Mouse (Mus musculus): ENCODE data around the gene Wnt2b. TPM values are rescaled to one million over a fixed set of nuclear protein-coding genes. Genes with fewer than 3 reads are reported as not detected.

Gene Wnt2b
- polyA plus RNA-seq, 1 experiment from 2014 or later, result 2.1 TPM

DNA sequence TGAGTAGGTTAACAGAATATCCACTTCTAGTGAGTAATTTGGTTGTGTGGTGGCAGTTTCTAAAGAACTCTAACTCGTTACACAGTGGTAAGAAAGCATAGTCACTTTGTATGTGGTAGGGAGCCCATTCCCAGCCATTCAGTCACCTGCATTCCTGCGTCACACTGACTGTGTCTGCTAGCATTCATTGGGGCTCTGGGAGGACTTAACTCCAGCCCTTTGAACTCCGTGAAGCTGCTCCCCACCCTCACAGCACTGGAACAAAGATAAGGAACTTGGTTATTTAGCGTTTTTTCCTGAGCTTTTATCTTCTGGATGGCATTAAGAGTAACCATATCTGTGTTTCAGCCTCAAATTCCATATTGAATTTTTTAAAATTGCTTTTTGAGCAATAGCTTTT lies 23.4 kb downstream of the Wnt2b start:
- 47% methylated on average over 4 of the region's 4 CpGs for WGBS
- Histone ChIP-seq H3K4me2 (replicated peaks; ENCODE audit: low read depth, low read length) (no peak overlapping the region), H3K27me3 (ENCODE audit: control insufficient read depth, insufficient read depth, low read length) (no peaks in the 10 kb centered on the region), H3K4me1 (replicated peaks; ENCODE audit: control insufficient read depth, insufficient read depth, low read length) (no peaks in the 10 kb centered on the region), H3K9me3 (ENCODE audit: control insufficient read depth, low read length) (no peaks in the 10 kb centered on the region), H3K27ac (ENCODE audit: low read depth, low read length) (no peak overlapping the region), H3K4me3 (ENCODE audit: low read depth, low read length) (no peak overlapping the region), H3K36me3 (ENCODE audit: control insufficient read depth, insufficient read depth, low read length) (no peaks in the 10 kb centered on the region), H3K9ac (ENCODE audit: low read depth, low read length) (no peak overlapping the region)
- ATAC-seq (ENCODE audit: low FRiP score) (no peak), DNase-seq (ENCODE audit: low spot score) (no peak)

DNA sequence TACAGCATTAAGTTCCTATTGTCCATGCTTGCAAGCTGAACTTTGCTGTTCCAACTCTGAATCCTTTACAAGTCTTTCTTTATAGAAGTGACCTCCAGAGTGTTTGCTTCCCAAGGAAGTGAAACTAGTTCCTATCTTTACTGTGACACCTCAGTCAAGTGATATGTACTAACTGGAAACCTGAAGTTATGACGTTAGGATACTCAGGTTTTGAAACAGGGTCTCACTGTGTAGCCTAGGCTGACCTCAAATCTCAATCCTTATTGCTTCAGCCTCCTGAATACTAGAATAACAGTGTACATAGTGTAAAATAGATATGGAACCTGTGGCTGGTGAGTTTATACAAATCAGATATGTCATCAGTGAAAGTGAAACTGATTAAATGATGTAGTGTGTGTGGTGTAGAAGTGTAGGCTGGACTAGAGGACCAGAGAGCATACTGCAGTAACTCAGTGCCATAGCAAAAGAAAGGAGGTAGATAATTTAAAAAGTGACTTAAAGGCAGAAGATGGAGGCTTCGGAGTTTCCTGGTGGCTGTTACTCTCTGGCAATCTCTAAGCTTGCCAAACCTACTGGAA lies 23.9 kb downstream of the Wnt2b start:
- Histone ChIP-seq H3K9ac (ENCODE audit: low read depth, low read length) (no peak overlapping the region), H3K27me3 (ENCODE audit: control insufficient read depth, insufficient read depth, low read length) (no peaks in the 10 kb centered on the region), H3K4me2 (replicated peaks; ENCODE audit: low read depth, low read length) (no peak overlapping the region), H3K4me1 (replicated peaks; ENCODE audit: control insufficient read depth, insufficient read depth, low read length) (no peaks in the 10 kb centered on the region), H3K4me3 (ENCODE audit: low read depth, low read length) (no peak overlapping the region), H3K9me3 (ENCODE audit: control insufficient read depth, low read length) (no peaks in the 10 kb centered on the region), H3K36me3 (ENCODE audit: control insufficient read depth, insufficient read depth, low read length) (no peaks in the 10 kb centered on the region), H3K27ac (ENCODE audit: low read depth, low read length) (no peak overlapping the region)
- no peak for ATAC-seq (ENCODE audit: low FRiP score)
- DNase-seq (ENCODE audit: low spot score), result no peak
- WGBS, result 95% methylated on average over 2 of the region's 2 CpGs

DNA sequence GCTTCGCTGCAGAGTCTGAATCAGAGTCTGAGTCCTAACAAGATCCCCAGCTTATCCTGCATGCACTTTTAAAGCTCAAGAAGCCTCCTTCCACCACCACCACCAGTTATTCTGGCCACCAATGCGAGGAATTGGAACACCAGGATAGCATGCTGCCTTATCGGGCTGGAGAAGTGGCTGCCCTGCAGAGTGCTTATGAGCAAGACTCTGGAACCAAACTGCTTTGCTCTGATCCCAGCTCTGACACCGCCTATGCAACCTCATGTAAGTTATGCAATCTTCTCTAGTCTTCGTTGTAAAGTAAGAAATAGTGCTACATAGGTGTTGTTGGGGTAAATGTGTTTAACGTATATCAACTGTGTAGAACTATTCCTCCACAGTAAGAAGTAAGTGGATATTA lies 32.3 kb downstream of the Wnt2b start:
- Histone ChIP-seq H3K27ac (ENCODE audit: low read depth, low read length) (no peak overlapping the region), H3K4me2 (replicated peaks; ENCODE audit: low read depth, low read length) (no peak overlapping the region), H3K9ac (ENCODE audit: low read depth, low read length) (no peak overlapping the region), H3K4me3 (ENCODE audit: low read depth, low read length) (no peak overlapping the region), H3K9me3 (ENCODE audit: control insufficient read depth, low read length) (no peaks in the 10 kb centered on the region), H3K4me1 (replicated peaks; ENCODE audit: control insufficient read depth, insufficient read depth, low read length) (no peaks in the 10 kb centered on the region), H3K27me3 (ENCODE audit: control insufficient read depth, insufficient read depth, low read length) (no peaks in the 10 kb centered on the region), H3K36me3 (ENCODE audit: control insufficient read depth, insufficient read depth, low read length) (0 out of 2 replicates have a peak, but pooled peaks cover 3% of the 10 kb centered on the region)
- ATAC-seq (ENCODE audit: low FRiP score), result no peak
- 94% methylated on average over 6 of the region's 6 CpGs for WGBS
- no peak for DNase-seq (ENCODE audit: low spot score)

DNA sequence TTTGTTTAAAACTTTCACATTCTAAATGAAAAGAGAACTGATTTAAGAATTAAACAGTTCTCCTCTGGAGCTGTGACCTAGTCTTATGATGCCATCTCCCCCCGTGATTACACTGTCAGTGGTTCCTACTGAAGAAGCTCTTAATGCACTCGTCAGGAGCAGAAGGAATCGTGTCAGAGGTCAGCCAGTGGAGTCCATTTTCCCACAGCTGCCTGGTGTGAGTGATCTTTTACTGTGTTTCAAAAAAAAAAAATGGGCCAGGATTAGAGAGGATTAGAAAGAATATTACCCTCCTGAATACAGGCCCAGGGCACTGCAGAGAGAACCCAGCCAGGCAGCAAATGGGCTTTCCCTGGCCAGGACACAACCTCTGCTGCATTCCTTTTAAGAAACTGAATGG lies 46.7 kb downstream of the Wnt2b start:
- no peak overlapping the region for H3K4me2 ChIP-seq (replicated peaks; ENCODE audit: low read depth, low read length)
- H3K27ac ChIP-seq (ENCODE audit: low read depth, low read length), result no peak overlapping the region
- H3K9ac ChIP-seq (ENCODE audit: low read depth, low read length), result no peak overlapping the region
- H3K4me1 ChIP-seq (replicated peaks; ENCODE audit: control insufficient read depth, insufficient read depth, low read length), result no peaks in the 10 kb centered on the region
- no peak overlapping the region for H3K4me3 ChIP-seq (ENCODE audit: low read depth, low read length)
- ATAC-seq (ENCODE audit: low FRiP score), result no peak
- H3K27me3 ChIP-seq (ENCODE audit: control insufficient read depth, insufficient read depth, low read length), result no peaks in the 10 kb centered on the region
- DNase-seq (ENCODE audit: low spot score), result no peak
- 36% methylated on average over 3 of the region's 3 CpGs for WGBS
- H3K9me3 ChIP-seq (ENCODE audit: control insufficient read depth, low read length), result no peaks in the 10 kb centered on the region
- H3K36me3 ChIP-seq (ENCODE audit: control insufficient read depth, insufficient read depth, low read length), result no peaks in the 10 kb centered on the region

DNA sequence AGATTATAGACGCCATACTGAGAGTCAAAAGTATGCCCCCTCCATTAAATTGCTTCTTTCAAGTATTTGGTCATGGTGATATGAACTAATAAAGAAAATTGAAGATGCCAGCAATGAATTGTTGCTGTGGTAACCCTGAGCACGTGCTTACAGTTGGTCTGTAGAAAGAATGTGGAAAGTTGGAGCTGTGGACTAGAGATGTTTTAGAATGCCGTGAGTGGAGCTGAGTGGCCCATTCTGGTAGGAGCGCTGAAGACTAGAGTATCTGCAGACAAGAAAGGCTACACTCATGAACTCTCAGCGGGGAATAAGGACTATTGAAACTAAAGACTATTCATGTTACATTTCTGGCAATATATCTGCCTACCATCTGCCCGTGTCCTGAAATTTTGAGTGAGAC lies 52.5 kb downstream of the Wnt2b start:
- ATAC-seq (ENCODE audit: low FRiP score), result no peak

DNA sequence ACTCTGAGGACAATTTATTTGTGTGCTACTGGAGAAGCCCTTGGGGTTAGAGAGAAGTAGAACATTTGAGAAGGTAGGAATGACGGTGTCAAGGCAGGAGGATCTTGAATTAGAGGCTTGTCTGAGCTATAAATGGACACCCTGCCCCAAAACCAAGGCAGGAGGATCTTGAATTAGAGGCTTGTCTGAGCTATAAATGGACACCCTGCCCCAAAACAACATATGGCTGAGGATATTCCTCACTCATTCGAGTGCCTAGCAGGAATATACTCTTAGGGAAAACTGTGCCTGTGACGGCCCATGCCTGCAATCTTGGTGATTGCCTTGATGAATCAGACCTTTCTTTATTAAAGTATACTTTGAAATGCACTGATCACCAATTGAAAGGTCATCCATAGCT lies 55.7 kb downstream of the Wnt2b start:
- Histone ChIP-seq H3K4me2 (replicated peaks; ENCODE audit: low read depth, low read length) (no peak overlapping the region), H3K4me1 (replicated peaks; ENCODE audit: control insufficient read depth, insufficient read depth, low read length) (no peaks in the 10 kb centered on the region), H3K27me3 (ENCODE audit: control insufficient read depth, insufficient read depth, low read length) (no peaks in the 10 kb centered on the region), H3K36me3 (ENCODE audit: control insufficient read depth, insufficient read depth, low read length) (no peaks in the 10 kb centered on the region), H3K9ac (ENCODE audit: low read depth, low read length) (no peak overlapping the region), H3K9me3 (ENCODE audit: control insufficient read depth, low read length) (no peaks in the 10 kb centered on the region), H3K27ac (ENCODE audit: low read depth, low read length) (no peak overlapping the region), H3K4me3 (ENCODE audit: low read depth, low read length) (no peak overlapping the region)
- DNase-seq (ENCODE audit: low spot score) (no peak), ATAC-seq (ENCODE audit: low FRiP score) (no peak)
- WGBS, result 90% methylated on average over 3 of the region's 3 CpGs

More for the DNA sequence above, 52.5 kb downstream of the Wnt2b start:
- Histone ChIP-seq H3K4me2 (replicated peaks; ENCODE audit: low read depth, low read length) (no peak overlapping the region), H3K36me3 (ENCODE audit: control insufficient read depth, insufficient read depth, low read length) (no peaks in the 10 kb centered on the region), H3K4me3 (ENCODE audit: low read depth, low read length) (no peak overlapping the region), H3K27me3 (ENCODE audit: control insufficient read depth, insufficient read depth, low read length) (no peaks in the 10 kb centered on the region), H3K9ac (ENCODE audit: low read depth, low read length) (no peak overlapping the region), H3K27ac (ENCODE audit: low read depth, low read length) (no peak overlapping the region), H3K4me1 (replicated peaks; ENCODE audit: control insufficient read depth, insufficient read depth, low read length) (no peaks in the 10 kb centered on the region), H3K9me3 (ENCODE audit: control insufficient read depth, low read length) (no peaks in the 10 kb centered on the region)
- no peak for DNase-seq (ENCODE audit: low spot score)
- 87% methylated on average over 6 of the region's 6 CpGs for WGBS

DNA sequence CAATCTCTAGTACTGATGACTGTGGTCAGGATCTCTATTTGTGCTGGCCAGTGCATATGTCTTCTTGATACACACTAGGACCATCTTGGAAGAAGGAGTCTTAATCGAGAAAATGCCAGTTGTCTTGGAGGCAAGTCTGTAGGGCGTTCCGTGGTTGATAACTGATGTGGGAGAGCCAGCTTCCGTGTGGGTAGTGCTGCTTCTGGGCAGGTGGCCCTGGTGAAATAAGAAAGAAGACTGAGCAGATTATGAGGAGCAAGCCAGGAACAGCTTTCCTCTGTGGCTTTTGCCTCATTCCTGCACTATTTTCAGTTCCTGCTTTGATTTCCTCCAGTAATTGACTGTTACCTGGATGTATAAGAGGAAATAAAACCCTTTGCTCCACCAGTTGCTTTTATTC lies 56.3 kb downstream of the Wnt2b start:
- Histone ChIP-seq H3K9me3 (ENCODE audit: control insufficient read depth, low read length) (no peaks in the 10 kb centered on the region), H3K4me2 (replicated peaks; ENCODE audit: low read depth, low read length) (no peak overlapping the region), H3K36me3 (ENCODE audit: control insufficient read depth, insufficient read depth, low read length) (no peaks in the 10 kb centered on the region), H3K27ac (ENCODE audit: low read depth, low read length) (no peak overlapping the region), H3K9ac (ENCODE audit: low read depth, low read length) (no peak overlapping the region), H3K4me1 (replicated peaks; ENCODE audit: control insufficient read depth, insufficient read depth, low read length) (no peaks in the 10 kb centered on the region), H3K4me3 (ENCODE audit: low read depth, low read length) (no peak overlapping the region), H3K27me3 (ENCODE audit: control insufficient read depth, insufficient read depth, low read length) (no peaks in the 10 kb centered on the region)
- WGBS, result 91% methylated on average over 4 of the region's 4 CpGs
- ATAC-seq (ENCODE audit: low FRiP score), result no peak
- no peak for DNase-seq (ENCODE audit: low spot score)

DNA sequence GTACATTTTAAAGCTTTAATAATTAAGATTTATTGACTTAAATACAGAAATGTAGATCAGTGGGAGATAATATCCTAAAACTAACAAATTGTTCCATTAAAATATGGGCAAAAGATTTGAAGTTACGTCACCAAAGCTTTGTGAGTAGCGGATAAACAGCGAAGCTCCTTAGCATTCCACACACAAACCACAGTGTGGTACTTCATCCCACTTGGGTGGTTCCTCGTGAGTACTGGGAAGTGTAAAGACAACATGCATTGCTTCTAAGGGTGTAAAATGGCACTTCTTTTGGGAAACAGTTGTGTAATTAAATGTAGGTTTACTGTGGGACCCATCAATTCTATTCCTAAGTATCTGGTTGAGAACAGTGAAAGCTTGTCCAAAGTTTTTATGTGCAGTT lies 60.6 kb downstream of the Wnt2b start:
- no peaks in the 10 kb centered on the region for H3K9me3 ChIP-seq (ENCODE audit: control insufficient read depth, low read length)
- H3K4me1 ChIP-seq (replicated peaks; ENCODE audit: control insufficient read depth, insufficient read depth, low read length), result no peaks in the 10 kb centered on the region
- H3K4me3 ChIP-seq (ENCODE audit: low read depth, low read length), result no peak overlapping the region
- no peak overlapping the region for H3K4me2 ChIP-seq (replicated peaks; ENCODE audit: low read depth, low read length)
- no peak overlapping the region for H3K27ac ChIP-seq (ENCODE audit: low read depth, low read length)
- WGBS, result 93% methylated on average over 4 of the region's 4 CpGs
- no peaks in the 10 kb centered on the region for H3K27me3 ChIP-seq (ENCODE audit: control insufficient read depth, insufficient read depth, low read length)
- DNase-seq (ENCODE audit: low spot score), result no peak
- H3K9ac ChIP-seq (ENCODE audit: low read depth, low read length), result no peak overlapping the region
- 0 out of 2 replicates have a peak, but pooled peaks cover 2% of the 10 kb centered on the region for H3K36me3 ChIP-seq (ENCODE audit: control insufficient read depth, insufficient read depth, low read length)
- no peak for ATAC-seq (ENCODE audit: low FRiP score)

DNA sequence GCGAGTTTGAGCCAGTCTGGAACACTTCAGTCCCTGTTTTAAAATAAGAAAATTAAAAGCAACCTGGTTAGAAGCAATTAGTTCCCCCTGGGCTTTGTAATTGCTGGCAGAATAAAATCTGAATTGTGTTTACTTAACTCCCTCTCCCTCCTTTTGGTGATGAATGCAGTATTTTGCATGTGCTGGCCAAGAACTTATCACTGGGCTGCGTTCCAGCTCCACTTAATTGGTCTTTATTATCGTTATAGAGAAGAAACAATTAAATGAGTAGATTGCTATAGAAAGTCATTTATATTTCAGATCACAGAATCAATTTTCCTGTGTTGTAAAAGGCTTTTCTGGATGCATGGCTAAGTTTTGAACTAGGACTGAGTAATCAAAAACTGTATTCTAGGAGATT lies 65.6 kb downstream of the Wnt2b start:
- H3K36me3 ChIP-seq (ENCODE audit: control insufficient read depth, insufficient read depth, low read length), result 0 out of 2 replicates have a peak, but pooled peaks cover 4% of the 10 kb centered on the region
- no peak overlapping the region for H3K27ac ChIP-seq (ENCODE audit: low read depth, low read length)
- no peaks in the 10 kb centered on the region for H3K9me3 ChIP-seq (ENCODE audit: control insufficient read depth, low read length)
- no peaks in the 10 kb centered on the region for H3K4me1 ChIP-seq (replicated peaks; ENCODE audit: control insufficient read depth, insufficient read depth, low read length)
- H3K4me3 ChIP-seq (ENCODE audit: low read depth, low read length), result no peak overlapping the region
- no peak for ATAC-seq (ENCODE audit: low FRiP score)
- no peak for DNase-seq (ENCODE audit: low spot score)
- 97% methylated on average over 3 of the region's 3 CpGs for WGBS
- no peak overlapping the region for H3K4me2 ChIP-seq (replicated peaks; ENCODE audit: low read depth, low read length)
- H3K27me3 ChIP-seq (ENCODE audit: control insufficient read depth, insufficient read depth, low read length), result no peaks in the 10 kb centered on the region
- H3K9ac ChIP-seq (ENCODE audit: low read depth, low read length), result no peak overlapping the region
